7 mouse cellular contexts compared by ENCODE assay signal in genomic region chr4:132301965-132302938, GRCm38 (mm10). TPM values are rescaled to one million over a fixed set of nuclear protein-coding genes. Genes with fewer than 3 reads are reported as not detected.
DNase-seq lines count a peak whose midpoint lies in the region; ATAC-seq lines count a peak whose summit lies in the region.

No protein-coding gene starts in this region.

- H3K36me3 ChIP-seq in neural tube, embryonic 11.5 days (ENCODE audit: control insufficient read depth, insufficient read depth, low read length), result no peaks in the 10 kb centered on the region
- H3K36me3 ChIP-seq in embryonic facial prominence, embryonic 14.5 days (ENCODE audit: control insufficient read depth, insufficient read depth, low read length), result no peaks in the 10 kb centered on the region
- no peaks in the 10 kb centered on the region for H3K36me3 ChIP-seq in limb, embryonic 11.5 days (ENCODE audit: control insufficient read depth, insufficient read depth, low read length)
- H3K36me3 ChIP-seq in stomach, embryonic 15.5 days, result no peaks in the 10 kb centered on the region

- no peaks in the 10 kb centered on the region for H3K27me3 ChIP-seq in neural tube, embryonic 11.5 days (ENCODE audit: control insufficient read depth, insufficient read depth, low read length)
- no peaks in the 10 kb centered on the region for H3K27me3 ChIP-seq in embryonic facial prominence, embryonic 14.5 days (replicated peaks; ENCODE audit: control insufficient read depth, insufficient read depth, low read length)
- H3K27me3 ChIP-seq in limb, embryonic 11.5 days (ENCODE audit: control insufficient read depth, insufficient read depth, low read length), result no peaks in the 10 kb centered on the region
- H3K27me3 ChIP-seq in stomach, embryonic 15.5 days (replicated peaks), result no peaks in the 10 kb centered on the region

- ATAC-seq in neural tube, embryonic 11.5 days (ENCODE audit: insufficient read depth, low FRiP score, low TSS enrichment), result no peak
- ATAC-seq in embryonic facial prominence, embryonic 14.5 days (ENCODE audit: low read depth), result no peak
- ATAC-seq in limb, embryonic 11.5 days (ENCODE audit: insufficient number of reproducible peaks, low FRiP score, low TSS enrichment, low read depth), result no peak
- no peak for ATAC-seq in stomach, embryonic 15.5 days (ENCODE audit: insufficient read depth, low FRiP score, low read depth)

- peak overlapping the region; percentile 52; the same call in 1 of the 2 replicates for H3K9ac ChIP-seq in neural tube, embryonic 11.5 days (ENCODE audit: low read length)
- H3K9ac ChIP-seq in embryonic facial prominence, embryonic 14.5 days (ENCODE audit: low read depth, low read length), result peak overlapping the region; percentile 66
- H3K9ac ChIP-seq in limb, embryonic 11.5 days (ENCODE audit: low read length), result peak overlapping the region; percentile 56; the same call in 1 of the 2 replicates
- peak overlapping the region; percentile 50; the same call in 1 of the 2 replicates for H3K9ac ChIP-seq in stomach, embryonic 15.5 days

- H3K4me3 ChIP-seq in neural tube, embryonic 11.5 days (ENCODE audit: low read depth, low read length), result peak overlapping the region; percentile 40
- H3K4me3 ChIP-seq in embryonic facial prominence, embryonic 14.5 days (ENCODE audit: low read depth, low read length), result peak overlapping the region; percentile 47
- peak overlapping the region; percentile 40 for H3K4me3 ChIP-seq in limb, embryonic 11.5 days (ENCODE audit: low read depth, low read length)
- peak overlapping the region; percentile 52 for H3K4me3 ChIP-seq in stomach, embryonic 15.5 days (replicated peaks)

- 68% methylated on average over 16 of the region's 16 CpGs for WGBS in neural tube, embryonic 11.5 days
- 62% methylated on average over 16 of the region's 16 CpGs for WGBS in embryonic facial prominence, embryonic 14.5 days
- WGBS in limb, embryonic 11.5 days, result 64% methylated on average over 16 of the region's 16 CpGs
- WGBS in stomach, embryonic 15.5 days, result 61% methylated on average over 16 of the region's 16 CpGs

- H3K4me2 ChIP-seq in neural tube, embryonic 11.5 days (ENCODE audit: low read depth), result peak overlapping the region; percentile 61
- peak overlapping the region; percentile 69 for H3K4me2 ChIP-seq in embryonic facial prominence, embryonic 14.5 days (ENCODE audit: low read depth, low read length)
- H3K4me2 ChIP-seq in limb, embryonic 11.5 days (ENCODE audit: low read depth, severe bottlenecking), result peak overlapping the region; percentile 74
- peak overlapping the region; percentile 78 for H3K4me2 ChIP-seq in stomach, embryonic 15.5 days

- no peaks in the 10 kb centered on the region for H3K9me3 ChIP-seq in neural tube, embryonic 11.5 days (ENCODE audit: control insufficient read depth, low read length)
- H3K9me3 ChIP-seq in embryonic facial prominence, embryonic 14.5 days (ENCODE audit: control insufficient read depth, low read length), result no peaks in the 10 kb centered on the region
- H3K9me3 ChIP-seq in limb, embryonic 11.5 days (ENCODE audit: control insufficient read depth, low read length), result no peaks in the 10 kb centered on the region
- no peaks in the 10 kb centered on the region for H3K9me3 ChIP-seq in stomach, embryonic 15.5 days

- peak; percentile 12 for DNase-seq in neural tube, embryonic 11.5 days (ENCODE audit: low spot score)
- DNase-seq in neural tube, embryonic 10.5 days (ENCODE audit: extremely low spot score, low spot score), result no peak
- no peak for DNase-seq in embryonic facial prominence, embryonic 14.5 days (ENCODE audit: low spot score)
- DNase-seq in limb, embryonic 11.5 days (ENCODE audit: low spot score), result no peak
- DNase-seq in gastrocnemius, adult 8-10 months (ENCODE audit: low spot score in 2 of 2), result no peak
- no peak for DNase-seq in cerebellum, postnatal 10 days

- no peak overlapping the region for H3K27ac ChIP-seq in neural tube, embryonic 11.5 days (ENCODE audit: low read depth, low read length)
- peak overlapping the region; percentile 56 for H3K27ac ChIP-seq in embryonic facial prominence, embryonic 14.5 days (replicated peaks; ENCODE audit: low read depth, low read length)
- H3K27ac ChIP-seq in limb, embryonic 11.5 days (replicated peaks; ENCODE audit: low read depth, low read length), result no peak overlapping the region
- H3K27ac ChIP-seq in stomach, embryonic 15.5 days, result peak overlapping the region; percentile 68; the same call in 1 of the 2 replicates

- no peaks in the 10 kb centered on the region for H3K4me1 ChIP-seq in neural tube, embryonic 11.5 days (ENCODE audit: control insufficient read depth, insufficient read depth, low read length)
- no peaks in the 10 kb centered on the region for H3K4me1 ChIP-seq in embryonic facial prominence, embryonic 14.5 days (ENCODE audit: control insufficient read depth, insufficient read depth, low read length)
- H3K4me1 ChIP-seq in limb, embryonic 11.5 days (ENCODE audit: control insufficient read depth, insufficient read depth, low read length), result 0 out of 2 replicates have a peak, but pooled peaks cover 4% of the 10 kb centered on the region
- H3K4me1 ChIP-seq in stomach, embryonic 15.5 days, result peaks cover 9% of the 10 kb centered on the region

RNA-seq across cellular contexts. Expression of gene Rab42, which starts 0.9 kb away (rescaled TPM):
- 0.74 and 0.78 TPM in 2 replicates for polyA plus RNA-seq in neural tube, embryonic 11.5 days (2014; fragmentation: Nextera tagmentation; extraction: Ambion mirVana)
- polyA plus RNA-seq in embryonic facial prominence, embryonic 14.5 days (2014; fragmentation: Nextera tagmentation; extraction: Ambion mirVana), result 1.8 and 2.3 TPM in 2 replicates
- 0.61 and 0.95 TPM in 2 replicates for polyA plus RNA-seq in limb, embryonic 11.5 days (2014; fragmentation: Nextera tagmentation; extraction: Ambion mirVana)
- polyA plus RNA-seq in stomach, embryonic 15.5 days (2015; fragmentation: Nextera tagmentation; extraction: Ambion mirVana), result 1.8 and 2.4 TPM in 2 replicates
- total RNA-seq in gastrocnemius, adult 8-10 months (2022), result 1 to 10 TPM in 1 of 4 experiments, under 1 TPM in 1, not detected in 2; 0.58 to 1.5 TPM

RNA-seq across cellular contexts. Expression of gene Trnau1ap, which starts 27.1 kb away (rescaled TPM):
- 79.3 and 82.9 TPM in 2 replicates for polyA plus RNA-seq in neural tube, embryonic 11.5 days (2014; fragmentation: Nextera tagmentation; extraction: Ambion mirVana)
- 62.3 and 69.9 TPM in 2 replicates for polyA plus RNA-seq in embryonic facial prominence, embryonic 14.5 days (2014; fragmentation: Nextera tagmentation; extraction: Ambion mirVana)
- 81.3 and 83.6 TPM in 2 replicates for polyA plus RNA-seq in limb, embryonic 11.5 days (2014; fragmentation: Nextera tagmentation; extraction: Ambion mirVana)
- 67.4 and 68.2 TPM in 2 replicates for polyA plus RNA-seq in stomach, embryonic 15.5 days (2015; fragmentation: Nextera tagmentation; extraction: Ambion mirVana)
- total RNA-seq in gastrocnemius, adult 8-10 months (2022), result 10 to 100 TPM in 3 of 4 experiments, 1 to 10 TPM in 1; 9.4 to 13.4 (median 11.1) TPM

RNA-seq across cellular contexts. Expression of gene Taf12, which starts 28.1 kb away (rescaled TPM):
- 59.7 and 59.8 TPM in 2 replicates for polyA plus RNA-seq in neural tube, embryonic 11.5 days (2014; fragmentation: Nextera tagmentation; extraction: Ambion mirVana)
- polyA plus RNA-seq in embryonic facial prominence, embryonic 14.5 days (2014; fragmentation: Nextera tagmentation; extraction: Ambion mirVana), result 43.4 and 48.8 TPM in 2 replicates
- polyA plus RNA-seq in limb, embryonic 11.5 days (2014; fragmentation: Nextera tagmentation; extraction: Ambion mirVana), result 64.4 and 66.7 TPM in 2 replicates
- 38.4 and 43.0 TPM in 2 replicates for polyA plus RNA-seq in stomach, embryonic 15.5 days (2015; fragmentation: Nextera tagmentation; extraction: Ambion mirVana)
- 10 to 100 TPM; 35.4 to 47.2 (median 38.4) TPM for total RNA-seq in gastrocnemius, adult 8-10 months (2022)

RNA-seq across cellular contexts. Expression of gene Gmeb1, which starts 40.9 kb away (rescaled TPM):
- 36.9 and 41.6 TPM in 2 replicates for polyA plus RNA-seq in neural tube, embryonic 11.5 days (2014; fragmentation: Nextera tagmentation; extraction: Ambion mirVana)
- 24.7 and 28.7 TPM in 2 replicates for polyA plus RNA-seq in embryonic facial prominence, embryonic 14.5 days (2014; fragmentation: Nextera tagmentation; extraction: Ambion mirVana)
- 43.9 and 48.3 TPM in 2 replicates for polyA plus RNA-seq in limb, embryonic 11.5 days (2014; fragmentation: Nextera tagmentation; extraction: Ambion mirVana)
- 30.1 and 30.3 TPM in 2 replicates for polyA plus RNA-seq in stomach, embryonic 15.5 days (2015; fragmentation: Nextera tagmentation; extraction: Ambion mirVana)
- total RNA-seq in gastrocnemius, adult 8-10 months (2022), result 10 to 100 TPM in 1 of 4 experiments, 1 to 10 TPM in 3; 7.4 to 11.0 (median 7.9) TPM

RNA-seq across cellular contexts. Expression of gene Rcc1, which starts 51.2 kb away (rescaled TPM):
- polyA plus RNA-seq in neural tube, embryonic 11.5 days (2014; fragmentation: Nextera tagmentation; extraction: Ambion mirVana), result 68.2 and 70.8 TPM in 2 replicates
- 40.4 and 46.6 TPM in 2 replicates for polyA plus RNA-seq in embryonic facial prominence, embryonic 14.5 days (2014; fragmentation: Nextera tagmentation; extraction: Ambion mirVana)
- polyA plus RNA-seq in limb, embryonic 11.5 days (2014; fragmentation: Nextera tagmentation; extraction: Ambion mirVana), result 81.0 and 82.2 TPM in 2 replicates
- polyA plus RNA-seq in stomach, embryonic 15.5 days (2015; fragmentation: Nextera tagmentation; extraction: Ambion mirVana), result 68.5 and 74.6 TPM in 2 replicates
- 1 to 10 TPM; 4.8 to 8.4 (median 8.1) TPM for total RNA-seq in gastrocnemius, adult 8-10 months (2022)

Comparison
In these comparisons a context has a peak if more than half of its experiments do, and no peak if none do; other contexts are left out.
1. H3K27ac ChIP-seq: peak in embryonic facial prominence, embryonic 14.5 days (single experiment) and stomach, embryonic 15.5 days (single experiment); none in neural tube, embryonic 11.5 days (single experiment) and limb, embryonic 11.5 days (single experiment).
2. Peak in every context shown above with its lines, with median percentiles within 50 percentile points of each other: H3K4me2 ChIP-seq, H3K4me3 ChIP-seq and H3K9ac ChIP-seq.